Mouse (Mus musculus): Measurements from ENCODE around the gene Gm5129.
A peak's percentile ranks its signal among the peaks of the same experiment; 100 is the strongest.
"Not testable (repeated sequence)": the region's sequence is repeated elsewhere in the genome, so short reads cannot be mapped to it uniquely, and the experiment has no call there.

Gm5129 gene

GRCm38 (mm10) chr5:29726070-29726469, 9.7 kb downstream of the Gm5129 start:
- DNase-seq (ENCODE audit: low spot score in 2 of 2) = not testable (repeated sequence)

GRCm38 (mm10) chr5:29725369-29725768, 10.4 kb downstream of the Gm5129 start:
- DNase-seq (ENCODE audit: low spot score in 2 of 2) = no peak

GRCm38 (mm10) chr5:29721159-29721558, 14.6 kb downstream of the Gm5129 start:
- no peak for DNase-seq (ENCODE audit: low spot score in 2 of 2)

DNA sequence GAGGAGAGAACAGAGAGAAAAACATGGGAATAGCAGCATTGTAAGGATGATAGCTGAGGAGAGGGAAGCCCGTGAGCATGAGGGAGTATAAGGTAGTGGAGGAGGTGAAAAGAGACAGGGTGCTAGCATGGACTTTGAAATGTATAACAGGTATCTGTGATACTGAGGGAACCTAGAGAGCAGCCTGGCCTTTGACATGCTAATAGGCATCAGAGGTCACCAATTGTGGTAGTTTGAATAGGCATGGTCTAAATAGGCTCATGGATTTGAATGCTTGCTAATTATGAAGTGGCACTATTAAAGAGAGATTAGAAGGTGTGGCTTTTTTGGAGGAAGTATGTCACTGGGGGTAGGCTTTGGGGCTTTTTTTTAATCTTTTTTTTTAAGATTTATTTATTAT, 22.8 kb downstream of the Gm5129 start:
- no peak for DNase-seq (ENCODE audit: low spot score in 2 of 2)

DNA sequence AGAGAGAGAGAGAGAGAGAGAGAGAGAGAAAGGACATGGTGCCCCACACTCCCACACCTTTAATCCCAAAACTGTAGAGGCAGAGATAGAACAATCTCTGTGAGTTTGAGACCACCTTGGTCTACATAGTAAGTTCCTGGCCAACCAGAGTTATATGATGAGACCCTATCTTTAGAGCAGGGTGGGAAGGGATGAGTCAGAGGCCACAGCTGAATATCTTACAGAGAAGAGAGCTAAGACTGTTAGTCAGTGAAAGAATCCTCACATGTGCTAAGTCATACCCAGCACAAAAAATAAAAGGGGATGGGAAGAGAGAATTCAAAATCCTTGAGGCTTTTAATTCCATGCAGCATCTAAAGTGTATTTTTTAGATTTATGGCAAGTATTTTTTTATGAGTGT, 24.1 kb downstream of the Gm5129 start:
- no peak for DNase-seq (ENCODE audit: low spot score in 2 of 2)

DNA sequence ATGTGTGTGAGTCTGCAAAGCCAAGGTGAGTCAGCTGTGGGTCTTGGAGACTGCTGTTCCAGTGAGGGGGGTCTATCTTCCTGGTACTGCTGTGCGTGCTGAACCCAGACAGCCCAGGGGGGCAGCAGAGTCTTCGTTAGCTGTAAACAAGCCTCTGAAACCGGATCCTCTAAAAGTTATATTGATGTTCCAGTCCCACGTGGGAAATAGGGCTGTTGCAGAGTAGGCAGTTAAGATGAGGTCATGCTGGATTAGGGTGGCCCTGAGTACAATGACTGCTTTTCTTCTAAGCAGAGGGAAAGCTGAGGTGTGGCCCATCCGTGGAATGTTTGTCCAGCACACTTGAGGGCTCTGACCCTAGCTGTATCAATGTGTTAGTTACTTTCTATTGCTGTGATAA, 27.5 kb downstream of the Gm5129 start:
- no peak for DNase-seq (ENCODE audit: low spot score in 2 of 2)

DNA sequence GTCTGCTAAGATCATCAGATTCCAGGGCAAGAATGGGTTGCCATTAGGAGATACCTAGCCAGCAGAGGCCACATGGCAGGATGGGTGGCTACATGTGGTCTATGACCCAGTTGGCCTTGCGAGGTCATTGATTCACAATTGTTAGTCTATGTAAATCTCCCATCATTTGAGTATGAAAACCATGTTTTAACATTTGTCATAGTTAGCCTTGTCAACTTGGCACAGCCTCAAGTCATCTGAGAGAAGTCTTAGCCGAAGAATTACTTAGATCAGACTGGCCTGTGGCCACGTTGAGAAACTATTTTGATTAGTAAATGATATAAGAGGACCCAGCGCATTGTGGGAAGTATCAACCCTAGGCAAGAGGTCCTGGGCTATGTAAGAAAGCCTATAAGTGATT, 28.5 kb downstream of the Gm5129 start:
- DNase-seq (ENCODE audit: low spot score in 2 of 2) = no peak

GRCm38 (mm10) chr5:29699520-29700202, 36.1 kb downstream of the Gm5129 start:
- peak in 1 of 2 experiments; percentile 13 for DNase-seq (ENCODE audit: low spot score in 2 of 2)

GRCm38 (mm10) chr5:29698493-29698892, 37.2 kb downstream of the Gm5129 start:
- DNase-seq (ENCODE audit: low spot score in 2 of 2) = no peak

- DNase-seq (ENCODE audit: low spot score in 2 of 2) = no peak
Measured at GRCm38 (mm10) chr5:29688352-29688751, 47.4 kb downstream of the Gm5129 start.

- no peak for DNase-seq (ENCODE audit: low spot score in 2 of 2)
Measured at GRCm38 (mm10) chr5:29687671-29688070, 48.1 kb downstream of the Gm5129 start.

Data from right cerebral cortex, adult 2 months (tissue).